Mouse (Mus musculus) liver, adult 2 months (tissue): ENCODE data around the gene Fancl.

ENCODE experiments used
- CTCF ChIP-seq: fragments of 200-500 bp; IDR thresholded peaks from 2 replicates; pipeline ENCODE4 v1.5.1; 2011; ENCODE audit warnings: low read depth, low read length, control low read depth
- POLR2A ChIP-seq: fragments of 200-500 bp; IDR thresholded peaks from 2 replicates; pipeline ENCODE4 v1.6.1; 2011; ENCODE audit warnings: low read length, control low read depth; ENCODE audit not compliant: insufficient read depth; ENCODE audit errors: extremely low read depth

- TF ChIP-seq CTCF (no peak), POLR2A (no peak)
Measured at GRCm38 (mm10) chr11:26449789-26450188, 63.9 kb downstream of the Fancl start.
